Mouse (Mus musculus) limb, embryonic 14.5 days (tissue): ENCODE data around the gene Fgf7. TPM values are rescaled to one million over a fixed set of nuclear protein-coding genes. Genes with fewer than 3 reads are reported as not detected.
A peak's percentile ranks its signal among the peaks of the same experiment; 100 is the strongest.

Experiments used
- ATAC-seq: fragments of 200-750 bp; cut with Nextera tagmentation; 2 replicates; pipeline ENCODE4 v1.8.0; 2017; ENCODE audit warnings: low read depth, moderate number of reproducible peaks, moderate TSS enrichment; ENCODE audit not compliant: low FRiP score
- DNase-seq: peaks from one replicate; pipeline ENCODE4 v3.0.0-alpha.2; 2015; ENCODE audit warnings: low spot score
- H3K27ac ChIP-seq: fragments of 300-500 bp; sonication (generic); replicated peaks from 2 replicates; pipeline ENCODE4 v1.5.1; 2014; ENCODE audit warnings: low read depth, mild to moderate bottlenecking, low read length, moderate library complexity, mixed read lengths
- H3K27me3 ChIP-seq: fragments of 300-500 bp; sonication (generic); 2 replicates; pipeline ENCODE4 v1.6.1; 2014; ENCODE audit warnings: low read length, mixed read lengths; ENCODE audit not compliant: control insufficient read depth, insufficient read depth
- H3K36me3 ChIP-seq: fragments of 300-500 bp; sonication (generic); 2 replicates; pipeline ENCODE4 v1.6.1; 2014; ENCODE audit warnings: mild to moderate bottlenecking, low read length, moderate library complexity, mixed read lengths; ENCODE audit not compliant: control insufficient read depth, insufficient read depth
- H3K4me1 ChIP-seq: fragments of 300-500 bp; sonication (generic); 2 replicates; pipeline ENCODE4 v1.6.1; 2014; ENCODE audit warnings: antibody characterized with exemption, low read length, mixed read lengths; ENCODE audit not compliant: control insufficient read depth, insufficient read depth
- H3K4me2 ChIP-seq: fragments of 300-500 bp; sonication (generic); replicated peaks from 2 replicates; pipeline ENCODE4 v1.6.1; 2014; ENCODE audit warnings: low read depth, mild to moderate bottlenecking, low read length, moderate library complexity; ENCODE audit not compliant: severe bottlenecking
- H3K4me3 ChIP-seq: fragments of 300-500 bp; sonication (generic); replicated peaks from 2 replicates; pipeline ENCODE4 v1.5.1; 2014; ENCODE audit warnings: low read length
- H3K9ac ChIP-seq: fragments of 300-500 bp; sonication (generic); 2 replicates; pipeline ENCODE4 v1.6.1; 2014; ENCODE audit warnings: mild to moderate bottlenecking, low read depth, low read length, moderate library complexity; ENCODE audit not compliant: severe bottlenecking
- H3K9me3 ChIP-seq: fragments of 300-500 bp; sonication (generic); 2 replicates; pipeline ENCODE4 v1.6.1; 2016; ENCODE audit warnings: low read length; ENCODE audit not compliant: control insufficient read depth
- POLR2A ChIP-seq: fragments of 200-500 bp; IDR thresholded peaks from 2 replicates; pipeline ENCODE4 v1.8.0; 2012; ENCODE audit warnings: inconsistent platforms, mild to moderate bottlenecking, moderate library complexity, borderline replicate concordance; ENCODE audit not compliant: insufficient read depth, insufficient read length; ENCODE audit errors: extremely low read depth
- WGBS: fragments of 180-500 bp; shearing (Covaris S2); extraction: QIAGEN DNeasy Blood & Tissue Kit; methylation state at CpG from one replicate; pipeline ENCODE4 v1.1.7; 2014; 5-methylcytosine and 5-hydroxymethylcytosine counted together
- polyA plus RNA-seq, 2 experiments: library from polyadenylated mRNA; depleted of rRNA in 1 of 2; stranded (reverse) in 1 of 2; unstranded in 1 of 2; fragments of >200 nt; fragmentation: Nextera tagmentation in 1 of 2; extraction: Ambion mirVana in 1 of 2; gene quantifications; 2 replicates each; pipeline versions ENCODE4 v1.2.1 to v1.2.3; 2012 to 2014

Fgf7 gene
- polyA plus RNA-seq, 2 experiments: 13.2 to 15.7 TPM

- DNase-seq (no peak), ATAC-seq (no peak)
- Histone ChIP-seq H3K4me2 (no peak overlapping the region), H3K27me3 (no peaks in the 10 kb centered on the region), H3K36me3 (no peaks in the 10 kb centered on the region), H3K27ac (no peak overlapping the region), H3K9ac (no peak overlapping the region), H3K9me3 (no peaks in the 10 kb centered on the region), H3K4me1 (no peaks in the 10 kb centered on the region), H3K4me3 (no peak overlapping the region)
- 18% methylated on average over 3 of the region's 3 CpGs for WGBS
- no peak for TF ChIP-seq POLR2A
Observed at GRCm38 (mm10) chr2:126015763-126016473, 18.5 kb upstream of the Fgf7 start.

- no peak for TF ChIP-seq POLR2A
- Histone ChIP-seq H3K4me3 (no peak overlapping the region), H3K27me3 (no peaks in the 10 kb centered on the region), H3K9ac (no peak overlapping the region), H3K27ac (no peak overlapping the region), H3K36me3 (no peaks in the 10 kb centered on the region), H3K4me1 (0 out of 2 replicates have a peak, but pooled peaks cover 3% of the 10 kb centered on the region), H3K4me2 (no peak overlapping the region), H3K9me3 (no peaks in the 10 kb centered on the region)
- ATAC-seq: no peak
- WGBS: 53% methylated on average over 8 of the region's 8 CpGs
- no peak for DNase-seq
Observed at GRCm38 (mm10) chr2:126031186-126031900, 3.1 kb upstream of the Fgf7 start.

GRCm38 (mm10) chr2:126033114-126033972 is 1.1 kb upstream of the Fgf7 start:
- Histone ChIP-seq H3K4me1 (0 out of 2 replicates have a peak, but pooled peaks cover 3% of the 10 kb centered on the region), H3K36me3 (no peaks in the 10 kb centered on the region), H3K27ac (no peak overlapping the region), H3K4me2 (no peak overlapping the region), H3K9ac (no peak overlapping the region), H3K9me3 (no peaks in the 10 kb centered on the region), H3K27me3 (no peaks in the 10 kb centered on the region), H3K4me3 (no peak overlapping the region)
- TF ChIP-seq POLR2A: no peak
- peak; percentile 32 for DNase-seq
- no peak for ATAC-seq
- WGBS: 71% methylated on average over 8 of the region's 8 CpGs

GRCm38 (mm10) chr2:126035013-126035770 is 734 bp downstream of the Fgf7 start:
- Histone ChIP-seq H3K4me2 (peak overlapping the region; percentile 35), H3K27me3 (no peaks in the 10 kb centered on the region), H3K9ac (peak overlapping the region; percentile 28; the same call in 1 of the 2 replicates), H3K4me3 (peak overlapping the region; percentile 29), H3K36me3 (no peaks in the 10 kb centered on the region), H3K9me3 (no peaks in the 10 kb centered on the region), H3K27ac (peak overlapping the region; percentile 23), H3K4me1 (0 out of 2 replicates have a peak, but pooled peaks cover 3% of the 10 kb centered on the region)
- no peak for TF ChIP-seq POLR2A
- no peak for ATAC-seq
- WGBS: 78% methylated on average over 15 of the region's 15 CpGs
- DNase-seq: no peak
